Mouse (Mus musculus) CH12.LX (cell line): ENCODE measurements at regions not wholly inside any gene's neighbourhood (a gene's known extent, or its start where the extent isn't known, plus 50 kb on each side); places are given as distances from the start of the nearest gene placed in this dataset.

ENCODE experiments used
- DNase-seq: peaks from one replicate; pipeline ENCODE4 v3.0.0-alpha.2; 2013; ENCODE audit errors: extremely low read depth
- H3K27ac ChIP-seq: 2 replicates; pipeline ENCODE4 v1.5.1; 2012; ENCODE audit warnings: low read depth, mild to moderate bottlenecking, control low read depth, moderate library complexity; ENCODE audit not compliant: insufficient read depth
- H3K27me3 ChIP-seq: replicated peaks from 2 replicates; pipeline ENCODE3; 2012; ENCODE audit warnings: inconsistent platforms
- H3K36me3 ChIP-seq, 2 experiments: replicated peaks in 1 of 2; 2 replicates each; pipeline versions ENCODE3 to v1.6.1; 2012; ENCODE audit warnings: inconsistent platforms in 1 of 2, low read length in 1 of 2, mild to moderate bottlenecking in 1 of 2, mixed read lengths in 1 of 2, moderate library complexity in 1 of 2; ENCODE audit not compliant: control insufficient read depth in 1 of 2, insufficient read depth in 1 of 2
- H3K4me1 ChIP-seq, 2 experiments: 2 replicates each; pipeline ENCODE4 v1.6.1; 2012; ENCODE audit warnings: inconsistent platforms in 1 of 2, moderate library complexity in 1 of 2; ENCODE audit not compliant: insufficient read depth in 2 of 2, control insufficient read depth in 1 of 2
- H3K4me2 ChIP-seq: 2 replicates; pipeline ENCODE4 v1.6.1; 2012; ENCODE audit warnings: low read depth, mild to moderate bottlenecking, control low read depth; ENCODE audit not compliant: poor library complexity, insufficient read depth, severe bottlenecking
- H3K4me3 ChIP-seq, 3 experiments: fragments of 150-350 bp in 1 of 3; sonication (generic) in 1 of 3; replicated peaks in 1 of 3; 2 replicates each; pipeline versions ENCODE3 to v1.5.1; 2011 to 2012; ENCODE audit warnings: low read depth in 2 of 3, low read length in 2 of 3, mild to moderate bottlenecking in 2 of 3, moderate library complexity in 2 of 3, control low read depth in 1 of 3, improper control_type of control experiment in 1 of 3, inconsistent platforms in 1 of 3, mixed read lengths in 1 of 3; ENCODE audit not compliant: poor library complexity in 1 of 3
- H3K79me2 ChIP-seq: replicated peaks from 2 replicates; pipeline ENCODE4 v1.6.1; 2012; ENCODE audit warnings: mild to moderate bottlenecking, moderate library complexity; ENCODE audit not compliant: control insufficient read depth, poor library complexity, insufficient read depth, severe bottlenecking; ENCODE audit errors: extremely low read depth
- H3K9ac ChIP-seq: 2 replicates; pipeline ENCODE4 v1.6.1; 2012; ENCODE audit warnings: low read depth, mild to moderate bottlenecking, control low read depth, moderate library complexity; ENCODE audit not compliant: insufficient read depth
- H3K9me3 ChIP-seq: replicated peaks from 2 replicates; pipeline ENCODE3; 2012; ENCODE audit warnings: low read length, inconsistent platforms, mixed read lengths
- BHLHE40 ChIP-seq: IDR thresholded peaks from 2 replicates; pipeline ENCODE4 v1.6.1; 2011; ENCODE audit warnings: mild to moderate bottlenecking, low read depth, low read length, improper control_type of control experiment
- CHD1 ChIP-seq: IDR thresholded peaks from 2 replicates; pipeline ENCODE4 v1.6.1; 2012; ENCODE audit warnings: low read depth, low read length, improper control_type of control experiment, inconsistent platforms
- CTCF ChIP-seq, 2 experiments: IDR thresholded peaks in 1 of 2; conservative IDR thresholded peaks in 1 of 2; 2 replicates each; pipeline ENCODE4 v1.5.1; 2011 to 2012; ENCODE audit warnings: low read depth in 2 of 2, low read length in 2 of 2, improper control_type of control experiment in 1 of 2, inconsistent platforms in 1 of 2, mild to moderate bottlenecking in 1 of 2, moderate library complexity in 1 of 2
- GABPA ChIP-seq: IDR thresholded peaks from 2 replicates; pipeline ENCODE4 v1.6.1; 2012; ENCODE audit warnings: low read depth, low read length, improper control_type of control experiment, inconsistent platforms; ENCODE audit not compliant: insufficient replicate concordance
- HCFC1 ChIP-seq: IDR thresholded peaks from 2 replicates; pipeline ENCODE4 v1.6.1; 2012; ENCODE audit warnings: low read depth, mild to moderate bottlenecking, inconsistent platforms, low read length, improper control_type of control experiment
- IRF4 ChIP-seq: IDR thresholded peaks from 2 replicates; pipeline ENCODE4 v1.6.1; 2014; ENCODE audit warnings: low read depth, mild to moderate bottlenecking, inconsistent platforms, low read length, improper control_type of control experiment
- JUN ChIP-seq: IDR thresholded peaks from 2 replicates; pipeline ENCODE4 v1.6.1; 2011; ENCODE audit warnings: low read depth, mild to moderate bottlenecking, low read length, improper control_type of control experiment, moderate library complexity; ENCODE audit not compliant: insufficient read depth
- KAT2A ChIP-seq: IDR thresholded peaks from 2 replicates; pipeline ENCODE4 v1.6.1; 2012; ENCODE audit warnings: low read length, improper control_type of control experiment, inconsistent platforms; ENCODE audit not compliant: insufficient replicate concordance
- MAX ChIP-seq: IDR thresholded peaks from 2 replicates; pipeline ENCODE4 v1.6.1; 2011; ENCODE audit warnings: low read length, improper control_type of control experiment
- MAZ ChIP-seq: IDR thresholded peaks from 2 replicates; pipeline ENCODE4 v1.6.1; 2012; ENCODE audit warnings: low read depth, mild to moderate bottlenecking, inconsistent platforms, low read length, improper control_type of control experiment, moderate library complexity
- MEF2A ChIP-seq: IDR thresholded peaks from 2 replicates; pipeline ENCODE4 v1.6.1; 2014; ENCODE audit warnings: low read depth, mild to moderate bottlenecking, inconsistent platforms, low read length, improper control_type of control experiment, borderline replicate concordance
- MXI1 ChIP-seq: IDR thresholded peaks from 2 replicates; pipeline ENCODE4 v1.6.1; 2011; ENCODE audit warnings: mild to moderate bottlenecking, low read depth, low read length, improper control_type of control experiment
- MYC ChIP-seq: IDR thresholded peaks from 2 replicates; pipeline ENCODE4 v1.6.1; 2011; ENCODE audit warnings: low read depth, mild to moderate bottlenecking, improper control_type of control experiment, low read length
- NRF1 ChIP-seq: IDR thresholded peaks from 2 replicates; pipeline ENCODE4 v1.6.1; 2014; ENCODE audit warnings: low read depth, mild to moderate bottlenecking, inconsistent platforms, low read length, improper control_type of control experiment, moderate library complexity
- PAX5 ChIP-seq: IDR thresholded peaks from 2 replicates; pipeline ENCODE4 v1.6.1; 2012; ENCODE audit warnings: low read length, inconsistent platforms, mixed read lengths
- SIN3A ChIP-seq: IDR thresholded peaks from 2 replicates; pipeline ENCODE4 v1.6.1; 2012; ENCODE audit warnings: low read length, improper control_type of control experiment, inconsistent platforms
- TCF12 ChIP-seq: IDR thresholded peaks from 2 replicates; pipeline ENCODE4 v1.6.1; 2014; ENCODE audit warnings: low read depth, mild to moderate bottlenecking, inconsistent platforms, low read length, improper control_type of control experiment
- USF1 ChIP-seq: IDR thresholded peaks from 2 replicates; pipeline ENCODE4 v1.6.1; 2014; ENCODE audit warnings: low read depth, mild to moderate bottlenecking, inconsistent platforms, low read length, improper control_type of control experiment
- ZC3H11A ChIP-seq: IDR thresholded peaks from 2 replicates; pipeline ENCODE4 v1.6.1; 2012; ENCODE audit warnings: low read depth, mild to moderate bottlenecking, inconsistent platforms, low read length, improper control_type of control experiment
- ZMIZ1 ChIP-seq: IDR thresholded peaks from 2 replicates; pipeline ENCODE4 v1.6.1; 2012; ENCODE audit warnings: low read depth, mild to moderate bottlenecking, inconsistent platforms, low read length, improper control_type of control experiment
- dilution Hi-C: fragments of 300-500 bp; cut with MboI; formaldehyde crosslinking; loops from 2 replicates; pipeline ENCODE4 v1.14.3; 2020; ENCODE audit warnings: low sequenced_read_pairs; ENCODE audit not compliant: extremely low pct_unique_long_range_greater_than_20kb, extremely low pct_ligation_motif_present
- in situ Hi-C: fragments of 300-500 bp; cut with MboI; formaldehyde crosslinking; loops from 3 replicates; pipeline ENCODE4 v1.14.3; 2019; ENCODE audit warnings: low sequenced_read_pairs, low pct_ligation_motif_present, low pct_unique_long_range_greater_than_20kb, mixed read lengths

GRCm38 (mm10) chr16:89294006-89294405, 88.3 kb downstream of the Krtap20-2 start:
- dilution Hi-C loops (no loop called here), in situ Hi-C loops (no loop called here)
- Histone ChIP-seq H3K4me3 (no peak overlapping the region), H3K4me1 (no peaks in the 10 kb centered on the region), H3K4me2 (no peak overlapping the region), H3K79me2 (no peaks in the 10 kb centered on the region), H3K27ac (no peak overlapping the region), H3K36me3 (no peaks in the 10 kb centered on the region), H3K9me3 (peaks cover 52% of the 10 kb centered on the region), H3K27me3 (no peaks in the 10 kb centered on the region), H3K9ac (no peak overlapping the region)
- TF ChIP-seq MXI1 (no peak), USF1 (no peak), TCF12 (no peak), KAT2A (no peak), NRF1 (no peak), GABPA (no peak), BHLHE40 (no peak), HCFC1 (no peak), MAZ (no peak), ZC3H11A (no peak), JUN (no peak)
- no peak for DNase-seq

- dilution Hi-C loops = no loop called here
- no peak overlapping the region for H3K4me2 ChIP-seq
- H3K36me3 ChIP-seq = no peaks in the 10 kb centered on the region
- TF ChIP-seq ZMIZ1 (no peak), MAX (no peak), IRF4 (no peak), MAZ (no peak), CHD1 (no peak), NRF1 (no peak), GABPA (no peak), CTCF (conservative IDR thresholded peaks at IDR 0.05 in 1 of 2, IDR thresholded peaks at IDR 0.05 in 1 of 2; ENCODE audit: low read depth in 2 of 2, low read length in 2 of 2) (no peak), MYC (no peak), PAX5 (no peak), USF1 (no peak), MEF2A (no peak), SIN3A (no peak)
- H3K4me1 ChIP-seq = no peaks in the 10 kb centered on the region
- no peak for DNase-seq
- H3K4me3 ChIP-seq = no peak overlapping the region
- H3K9ac ChIP-seq = no peak overlapping the region
- H3K27ac ChIP-seq = no peak overlapping the region
- H3K9me3 ChIP-seq = peaks cover 58% of the 10 kb centered on the region
- H3K79me2 ChIP-seq = no peaks in the 10 kb centered on the region
- no peaks in the 10 kb centered on the region for H3K27me3 ChIP-seq
- in situ Hi-C loops = no loop called here
Measured at GRCm38 (mm10) chr16:89296620-89297019, 91.0 kb downstream of the Krtap20-2 start.
